Mouse (Mus musculus): ENCODE measurements around the gene Scn8a. TPM values are rescaled to one million over a fixed set of nuclear protein-coding genes. Genes with fewer than 3 reads are reported as not detected.

Gene Scn8a
- polyA plus RNA-seq, 1 experiment from 2014 or later, result 9.1 TPM

GRCm38 (mm10) chr15:100953955-100954354, 84.3 kb downstream of the Scn8a start:
- Histone ChIP-seq H3K9me3 (no peaks in the 10 kb centered on the region), H3K4me3 (replicated peaks) (no peak overlapping the region), H3K4me1 (replicated peaks) (no peaks in the 10 kb centered on the region; the same call in 1 of the 2 replicates), H3K4me2 (no peak overlapping the region), H3K36me3 (no peaks in the 10 kb centered on the region), H3K27me3 (no peaks in the 10 kb centered on the region), H3K9ac (replicated peaks) (no peak overlapping the region), H3K27ac (no peak overlapping the region)
- no peak for ATAC-seq (ENCODE audit: insufficient number of reproducible peaks, insufficient read depth, low FRiP score, low TSS enrichment, low read depth)
- 75% methylated on average over 7 of the region's 7 CpGs for WGBS

GRCm38 (mm10) chr15:100954751-100955150, 85.1 kb downstream of the Scn8a start:
- no peaks in the 10 kb centered on the region for H3K4me1 ChIP-seq (replicated peaks)
- H3K4me2 ChIP-seq, result no peak overlapping the region
- H3K4me3 ChIP-seq (replicated peaks), result no peak overlapping the region
- 79% methylated on average over 16 of the region's 16 CpGs for WGBS
- no peaks in the 10 kb centered on the region for H3K36me3 ChIP-seq
- no peak overlapping the region for H3K27ac ChIP-seq
- no peak for ATAC-seq (ENCODE audit: insufficient number of reproducible peaks, insufficient read depth, low FRiP score, low TSS enrichment, low read depth)
- no peak overlapping the region for H3K9ac ChIP-seq (replicated peaks)
- no peaks in the 10 kb centered on the region for H3K9me3 ChIP-seq
- H3K27me3 ChIP-seq, result no peaks in the 10 kb centered on the region

GRCm38 (mm10) chr15:100960958-100961357, 91.3 kb downstream of the Scn8a start:
- Histone ChIP-seq H3K9ac (replicated peaks) (no peak overlapping the region), H3K4me2 (no peak overlapping the region), H3K9me3 (no peaks in the 10 kb centered on the region), H3K27me3 (no peaks in the 10 kb centered on the region), H3K36me3 (no peaks in the 10 kb centered on the region), H3K27ac (no peak overlapping the region), H3K4me3 (replicated peaks) (no peak overlapping the region), H3K4me1 (replicated peaks) (peaks cover 7% of the 10 kb centered on the region; the same call in 1 of the 2 replicates)
- WGBS, result 77% methylated on average over 6 of the region's 6 CpGs
- no peak for ATAC-seq (ENCODE audit: insufficient number of reproducible peaks, insufficient read depth, low FRiP score, low TSS enrichment, low read depth)

GRCm38 (mm10) chr15:100961561-100961960, 91.9 kb downstream of the Scn8a start:
- H3K4me1 ChIP-seq (replicated peaks), result peaks cover 9% of the 10 kb centered on the region; the same call in 1 of the 2 replicates
- H3K9ac ChIP-seq (replicated peaks), result no peak overlapping the region
- no peak for ATAC-seq (ENCODE audit: insufficient number of reproducible peaks, insufficient read depth, low FRiP score, low TSS enrichment, low read depth)
- H3K27ac ChIP-seq, result no peak overlapping the region
- no peak overlapping the region for H3K4me3 ChIP-seq (replicated peaks)
- no peaks in the 10 kb centered on the region for H3K9me3 ChIP-seq
- H3K36me3 ChIP-seq, result no peaks in the 10 kb centered on the region
- 71% methylated on average over 4 of the region's 4 CpGs for WGBS
- no peak overlapping the region for H3K4me2 ChIP-seq
- no peaks in the 10 kb centered on the region for H3K27me3 ChIP-seq

GRCm38 (mm10) chr15:100971443-100971842, 101.8 kb downstream of the Scn8a start:
- H3K36me3 ChIP-seq, result 0 out of 2 replicates have a peak, but pooled peaks cover 6% of the 10 kb centered on the region
- no peaks in the 10 kb centered on the region for H3K27me3 ChIP-seq
- no peak overlapping the region for H3K4me3 ChIP-seq (replicated peaks)
- H3K4me2 ChIP-seq, result no peak overlapping the region
- 82% methylated on average over 11 of the region's 11 CpGs for WGBS
- no peak for ATAC-seq (ENCODE audit: insufficient number of reproducible peaks, insufficient read depth, low FRiP score, low TSS enrichment, low read depth)
- peaks cover 13% of the 10 kb centered on the region for H3K4me1 ChIP-seq (replicated peaks)
- H3K27ac ChIP-seq, result no peak overlapping the region
- no peaks in the 10 kb centered on the region for H3K9me3 ChIP-seq
- no peak overlapping the region for H3K9ac ChIP-seq (replicated peaks)

- no peaks in the 10 kb centered on the region for H3K27me3 ChIP-seq
- no peak overlapping the region for H3K4me3 ChIP-seq (replicated peaks)
- no peaks in the 10 kb centered on the region for H3K9me3 ChIP-seq
- no peak overlapping the region for H3K9ac ChIP-seq (replicated peaks)
- ATAC-seq (ENCODE audit: insufficient number of reproducible peaks, insufficient read depth, low FRiP score, low TSS enrichment, low read depth), result no peak
- WGBS, result 38% methylated on average over 11 of the region's 11 CpGs
- H3K4me1 ChIP-seq (replicated peaks), result peaks cover 13% of the 10 kb centered on the region
- H3K4me2 ChIP-seq, result 0 out of 2 replicates have a peak overlapping the region, but pooled peaks have one; percentile 13
- 0 out of 2 replicates have a peak, but pooled peaks cover 6% of the 10 kb centered on the region for H3K36me3 ChIP-seq
- no peak overlapping the region for H3K27ac ChIP-seq
Measured at GRCm38 (mm10) chr15:100972795-100973194, 103.1 kb downstream of the Scn8a start.

GRCm38 (mm10) chr15:100974679-100975078, 105.0 kb downstream of the Scn8a start:
- H3K9me3 ChIP-seq, result no peaks in the 10 kb centered on the region
- WGBS, result 73% methylated on average over 1 of the region's 1 CpGs
- no peak overlapping the region for H3K27ac ChIP-seq
- no peak overlapping the region for H3K4me3 ChIP-seq (replicated peaks)
- H3K4me1 ChIP-seq (replicated peaks), result peaks cover 7% of the 10 kb centered on the region; the same call in 1 of the 2 replicates
- ATAC-seq (ENCODE audit: insufficient number of reproducible peaks, insufficient read depth, low FRiP score, low TSS enrichment, low read depth), result no peak
- H3K4me2 ChIP-seq, result no peak overlapping the region
- H3K27me3 ChIP-seq, result no peaks in the 10 kb centered on the region
- no peak overlapping the region for H3K9ac ChIP-seq (replicated peaks)
- H3K36me3 ChIP-seq, result 0 out of 2 replicates have a peak, but pooled peaks cover 6% of the 10 kb centered on the region

GRCm38 (mm10) chr15:100983427-100984153, 113.9 kb downstream of the Scn8a start:
- Histone ChIP-seq H3K27me3 (0 out of 2 replicates have a peak, but pooled peaks cover 5% of the 10 kb centered on the region), H3K27ac (no peak overlapping the region), H3K4me3 (replicated peaks) (peak overlapping the region; percentile 60), H3K4me1 (replicated peaks) (peaks cover 8% of the 10 kb centered on the region; the same call in 1 of the 2 replicates), H3K4me2 (peak overlapping the region; percentile 75), H3K36me3 (no peaks in the 10 kb centered on the region), H3K9me3 (no peaks in the 10 kb centered on the region), H3K9ac (replicated peaks) (peak overlapping the region; percentile 57)
- peak; percentile 84 for ATAC-seq (ENCODE audit: insufficient number of reproducible peaks, insufficient read depth, low FRiP score, low TSS enrichment, low read depth)
- under 1% methylated on average over 46 of the region's 46 CpGs for WGBS

GRCm38 (mm10) chr15:100984154-100984893, 114.7 kb downstream of the Scn8a start:
- no peak overlapping the region for H3K27ac ChIP-seq
- 20% methylated on average over 12 of the region's 12 CpGs for WGBS

GRCm38 (mm10) chr15:100986479-100986878, 116.8 kb downstream of the Scn8a start:
- Histone ChIP-seq H3K9me3 (no peaks in the 10 kb centered on the region), H3K27me3 (0 out of 2 replicates have a peak, but pooled peaks cover 5% of the 10 kb centered on the region), H3K36me3 (no peaks in the 10 kb centered on the region), H3K4me2 (no peak overlapping the region), H3K4me3 (replicated peaks) (no peak overlapping the region), H3K27ac (no peak overlapping the region), H3K9ac (replicated peaks) (no peak overlapping the region), H3K4me1 (replicated peaks) (peaks cover 8% of the 10 kb centered on the region; the same call in 1 of the 2 replicates)
- WGBS, result 84% methylated on average over 10 of the region's 10 CpGs
- ATAC-seq (ENCODE audit: insufficient number of reproducible peaks, insufficient read depth, low FRiP score, low TSS enrichment, low read depth), result no peak

More at GRCm38 (mm10) chr15:100984154-100984893, 114.7 kb downstream of the Scn8a start:
- no peaks in the 10 kb centered on the region for H3K36me3 ChIP-seq
- ATAC-seq (ENCODE audit: insufficient number of reproducible peaks, insufficient read depth, low FRiP score, low TSS enrichment, low read depth), result no peak; the same call in 1 of the 2 replicates
- H3K9ac ChIP-seq (replicated peaks), result peak overlapping the region; percentile 57
- H3K4me3 ChIP-seq (replicated peaks), result peak overlapping the region; percentile 60
- peaks cover 8% of the 10 kb centered on the region; the same call in 1 of the 2 replicates for H3K4me1 ChIP-seq (replicated peaks)
- peak overlapping the region; percentile 75 for H3K4me2 ChIP-seq
- no peaks in the 10 kb centered on the region for H3K9me3 ChIP-seq
- 0 out of 2 replicates have a peak, but pooled peaks cover 5% of the 10 kb centered on the region for H3K27me3 ChIP-seq

- Histone ChIP-seq H3K36me3 (no peaks in the 10 kb centered on the region), H3K4me1 (replicated peaks) (peaks cover 8% of the 10 kb centered on the region; the same call in 1 of the 2 replicates), H3K27ac (no peak overlapping the region), H3K4me2 (no peak overlapping the region), H3K4me3 (replicated peaks) (no peak overlapping the region), H3K9ac (replicated peaks) (no peak overlapping the region), H3K9me3 (no peaks in the 10 kb centered on the region), H3K27me3 (0 out of 2 replicates have a peak, but pooled peaks cover 5% of the 10 kb centered on the region)
- no peak for ATAC-seq (ENCODE audit: insufficient number of reproducible peaks, insufficient read depth, low FRiP score, low TSS enrichment, low read depth)
- 93% methylated on average over 1 of the region's 1 CpGs for WGBS
Measured at GRCm38 (mm10) chr15:100987031-100987430, 117.4 kb downstream of the Scn8a start.

Measured in limb, embryonic 12.5 days (tissue).